Mouse (Mus musculus): ENCODE measurements at regions not wholly inside any gene's neighbourhood (a gene's known extent, or its start where the extent isn't known, plus 50 kb on each side); places are given as distances from the start of the nearest gene placed in this dataset.

DNA sequence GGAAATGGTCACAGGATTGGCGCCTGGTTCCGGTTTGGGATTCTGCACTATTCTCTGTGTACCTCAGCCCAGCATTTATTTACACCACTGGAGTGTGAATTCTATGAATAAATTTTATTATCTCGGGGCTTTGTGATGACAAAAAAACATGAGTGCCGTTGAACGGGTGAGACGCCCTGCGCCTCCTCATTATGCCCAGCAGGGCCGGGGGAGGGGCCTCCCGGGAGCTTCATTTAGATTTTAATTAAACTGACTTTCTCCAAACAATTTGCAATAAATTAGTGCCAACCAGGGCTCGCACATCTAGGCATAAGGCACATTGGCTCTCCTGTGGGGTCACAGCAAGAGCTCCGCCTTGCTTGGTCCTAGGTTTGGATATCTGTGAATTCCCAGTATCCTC, 151.8 kb upstream of the A530016L24Rik start:
- H3K4me3 ChIP-seq (replicated peaks; ENCODE audit: insufficient read depth, low read depth, low read length): no peak overlapping the region
- no peak for TF ChIP-seq POLR2A (IDR thresholded peaks at IDR 0.05; ENCODE audit: borderline replicate concordance, insufficient read depth, low read length)
- TF ChIP-seq CTCF (IDR thresholded peaks at IDR 0.05; ENCODE audit: borderline replicate concordance, insufficient read depth, low read depth, low read length): no peak
- no peaks in the 10 kb centered on the region; the same call in 1 of the 2 replicates for H3K27me3 ChIP-seq (ENCODE audit: control insufficient read depth, insufficient read depth, low read length)
- H3K27ac ChIP-seq (ENCODE audit: insufficient read depth, low read length): no peak overlapping the region
- peaks cover 5% of the 10 kb centered on the region; the same call in 1 of the 2 replicates for H3K4me1 ChIP-seq (ENCODE audit: control insufficient read depth, insufficient read depth, low read length)
- DNase-seq: no peak
- WGBS: 73% methylated on average over 11 of the region's 11 CpGs

- no peak for DNase-seq
Measured at GRCm38 (mm10) chr12:112338976-112339375, 150.3 kb upstream of the A530016L24Rik start.

DNA sequence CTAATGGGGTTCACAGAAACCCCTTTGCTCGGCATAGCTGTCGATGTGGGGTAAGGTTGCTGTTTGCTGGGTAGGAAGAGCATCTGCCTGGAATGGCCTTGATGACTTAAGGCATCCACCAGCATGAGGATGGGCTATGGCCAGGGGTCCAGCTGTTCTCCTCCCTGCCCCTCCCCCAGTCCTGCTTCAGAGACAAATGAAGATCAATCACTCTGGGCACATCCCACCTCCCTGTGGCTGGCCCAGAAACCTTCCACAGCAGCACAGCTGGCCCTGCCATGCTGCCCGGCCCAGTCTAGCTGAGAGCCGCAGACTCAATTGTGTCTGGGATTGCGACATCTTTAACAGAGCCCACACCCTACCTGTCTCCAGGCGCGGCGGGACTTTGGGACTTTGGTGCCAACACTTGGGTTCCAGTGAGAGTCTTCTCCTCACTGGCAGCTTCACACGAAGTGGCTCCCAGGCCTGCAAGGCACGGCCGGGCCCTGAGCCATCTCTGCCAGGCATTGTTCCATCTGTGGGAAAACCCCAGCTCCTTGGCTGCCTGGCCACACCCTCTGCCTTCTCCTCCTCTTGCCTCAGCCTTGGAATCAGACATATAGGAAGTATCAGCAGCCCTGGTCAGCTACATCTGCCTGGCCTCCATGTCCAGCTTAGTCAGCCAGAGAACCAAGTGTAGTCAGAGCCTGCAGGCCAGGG, 149.6 kb upstream of the A530016L24Rik start:
- 26% methylated on average over 11 of the region's 11 CpGs for WGBS
- DNase-seq: no peak
- Histone ChIP-seq H3K27ac (ENCODE audit: insufficient read depth, low read length) (no peak overlapping the region), H3K27me3 (ENCODE audit: control insufficient read depth, insufficient read depth, low read length) (no peaks in the 10 kb centered on the region; the same call in 1 of the 2 replicates), H3K4me1 (ENCODE audit: control insufficient read depth, insufficient read depth, low read length) (peaks cover 5% of the 10 kb centered on the region; the same call in 1 of the 2 replicates), H3K4me3 (replicated peaks; ENCODE audit: insufficient read depth, low read depth, low read length) (no peak overlapping the region)
- TF ChIP-seq POLR2A (IDR thresholded peaks at IDR 0.05; ENCODE audit: borderline replicate concordance, insufficient read depth, low read length) (no peak), CTCF (IDR thresholded peaks at IDR 0.05; ENCODE audit: borderline replicate concordance, insufficient read depth, low read depth, low read length) (no peak)

More at GRCm38 (mm10) chr12:112338976-112339375, 150.3 kb upstream of the A530016L24Rik start:
- Histone ChIP-seq H3K27ac (ENCODE audit: insufficient read depth, low read length) (no peak overlapping the region), H3K4me3 (replicated peaks; ENCODE audit: insufficient read depth, low read depth, low read length) (no peak overlapping the region), H3K27me3 (ENCODE audit: control insufficient read depth, insufficient read depth, low read length) (no peaks in the 10 kb centered on the region; the same call in 1 of the 2 replicates), H3K4me1 (ENCODE audit: control insufficient read depth, insufficient read depth, low read length) (peaks cover 5% of the 10 kb centered on the region; the same call in 1 of the 2 replicates)
- TF ChIP-seq POLR2A (IDR thresholded peaks at IDR 0.05; ENCODE audit: borderline replicate concordance, insufficient read depth, low read length) (no peak), CTCF (IDR thresholded peaks at IDR 0.05; ENCODE audit: borderline replicate concordance, insufficient read depth, low read depth, low read length) (no peak)
- WGBS: 28% methylated on average over 15 of the region's 15 CpGs

- no peaks in the 10 kb centered on the region; the same call in 1 of the 2 replicates for H3K27me3 ChIP-seq (ENCODE audit: control insufficient read depth, insufficient read depth, low read length)
- TF ChIP-seq CTCF (IDR thresholded peaks at IDR 0.05; ENCODE audit: borderline replicate concordance, insufficient read depth, low read depth, low read length): no peak
- no peak for TF ChIP-seq POLR2A (IDR thresholded peaks at IDR 0.05; ENCODE audit: borderline replicate concordance, insufficient read depth, low read length)
- no peak overlapping the region for H3K27ac ChIP-seq (ENCODE audit: insufficient read depth, low read length)
- 66% methylated on average over 5 of the region's 5 CpGs for WGBS
- peaks cover 5% of the 10 kb centered on the region; the same call in 1 of the 2 replicates for H3K4me1 ChIP-seq (ENCODE audit: control insufficient read depth, insufficient read depth, low read length)
- DNase-seq: no peak
- no peak overlapping the region for H3K4me3 ChIP-seq (replicated peaks; ENCODE audit: insufficient read depth, low read depth, low read length)
Measured at GRCm38 (mm10) chr12:112340248-112340647, 149.0 kb upstream of the A530016L24Rik start.

DNA sequence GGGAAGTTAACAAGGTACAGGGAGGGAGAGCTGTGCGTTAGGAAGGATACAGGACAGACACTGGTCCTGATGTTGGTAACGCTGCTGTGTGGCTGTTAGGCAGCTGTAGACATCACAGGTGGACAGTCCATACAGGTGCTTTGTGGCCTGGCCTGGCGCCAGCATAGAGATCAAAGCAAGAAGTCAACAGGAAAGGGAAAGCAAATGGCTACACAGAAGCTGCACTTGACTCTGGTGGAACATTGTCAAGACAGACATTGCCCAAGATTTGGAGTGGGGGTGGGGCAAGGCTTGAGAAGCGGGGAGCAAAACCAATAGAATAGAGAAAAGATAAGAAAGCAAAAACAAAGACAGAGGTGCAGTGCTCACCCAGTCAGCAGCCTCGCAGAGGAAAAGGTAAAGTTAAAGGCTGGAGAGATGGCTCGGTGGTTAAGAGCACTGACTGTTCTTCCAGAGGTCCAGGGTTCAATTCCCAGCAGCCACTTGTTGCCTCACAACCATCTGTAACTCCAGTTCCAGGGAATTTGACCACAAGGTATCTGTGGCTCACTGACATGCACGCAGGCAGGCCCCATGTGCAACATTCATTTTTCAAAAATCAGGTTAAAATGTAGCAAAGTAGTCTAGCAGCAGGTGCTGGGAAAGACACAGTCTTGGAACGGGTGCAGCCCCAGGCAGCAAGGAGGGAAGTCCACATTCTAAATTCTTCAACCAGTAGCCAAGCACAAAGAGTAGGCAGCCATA, 147.3 kb upstream of the A530016L24Rik start:
- no peak for DNase-seq
- TF ChIP-seq POLR2A (IDR thresholded peaks at IDR 0.05; ENCODE audit: borderline replicate concordance, insufficient read depth, low read length): no peak
- TF ChIP-seq CTCF (IDR thresholded peaks at IDR 0.05; ENCODE audit: borderline replicate concordance, insufficient read depth, low read depth, low read length): no peak
- 87% methylated on average over 8 of the region's 8 CpGs for WGBS
- H3K4me1 ChIP-seq (ENCODE audit: control insufficient read depth, insufficient read depth, low read length): peaks cover 3% of the 10 kb centered on the region; the same call in 1 of the 2 replicates
- no peak overlapping the region for H3K4me3 ChIP-seq (replicated peaks; ENCODE audit: insufficient read depth, low read depth, low read length)
- no peaks in the 10 kb centered on the region; the same call in 1 of the 2 replicates for H3K27me3 ChIP-seq (ENCODE audit: control insufficient read depth, insufficient read depth, low read length)
- H3K27ac ChIP-seq (ENCODE audit: insufficient read depth, low read length): no peak overlapping the region

DNA sequence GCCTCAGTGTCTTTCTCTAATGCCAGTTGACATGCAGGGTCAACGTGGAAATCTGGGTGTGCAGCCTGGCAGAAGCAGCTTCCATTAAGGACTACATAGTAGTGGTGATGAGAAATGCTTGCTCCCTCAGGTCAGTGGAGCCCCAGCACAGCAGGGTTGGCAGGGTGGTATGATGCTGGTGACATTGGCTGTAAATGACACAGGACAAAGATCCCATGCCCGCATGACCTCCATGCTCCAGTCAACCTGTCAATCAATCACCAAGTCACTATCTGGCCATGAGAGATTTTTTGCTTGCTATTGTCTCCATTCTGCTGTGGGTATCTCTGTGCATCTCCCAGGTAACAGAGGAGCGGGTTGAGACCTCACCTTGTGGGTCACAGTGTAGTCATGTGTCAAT, 146.2 kb upstream of the A530016L24Rik start:
- no peak for TF ChIP-seq CTCF (IDR thresholded peaks at IDR 0.05; ENCODE audit: borderline replicate concordance, insufficient read depth, low read depth, low read length)
- TF ChIP-seq POLR2A (IDR thresholded peaks at IDR 0.05; ENCODE audit: borderline replicate concordance, insufficient read depth, low read length): no peak
- DNase-seq: no peak
- Histone ChIP-seq H3K4me3 (replicated peaks; ENCODE audit: insufficient read depth, low read depth, low read length) (no peak overlapping the region), H3K4me1 (ENCODE audit: control insufficient read depth, insufficient read depth, low read length) (no peaks in the 10 kb centered on the region; the same call in 1 of the 2 replicates), H3K27ac (ENCODE audit: insufficient read depth, low read length) (no peak overlapping the region), H3K27me3 (ENCODE audit: control insufficient read depth, insufficient read depth, low read length) (no peaks in the 10 kb centered on the region; the same call in 1 of the 2 replicates)
- 94% methylated on average over 3 of the region's 3 CpGs for WGBS

DNA sequence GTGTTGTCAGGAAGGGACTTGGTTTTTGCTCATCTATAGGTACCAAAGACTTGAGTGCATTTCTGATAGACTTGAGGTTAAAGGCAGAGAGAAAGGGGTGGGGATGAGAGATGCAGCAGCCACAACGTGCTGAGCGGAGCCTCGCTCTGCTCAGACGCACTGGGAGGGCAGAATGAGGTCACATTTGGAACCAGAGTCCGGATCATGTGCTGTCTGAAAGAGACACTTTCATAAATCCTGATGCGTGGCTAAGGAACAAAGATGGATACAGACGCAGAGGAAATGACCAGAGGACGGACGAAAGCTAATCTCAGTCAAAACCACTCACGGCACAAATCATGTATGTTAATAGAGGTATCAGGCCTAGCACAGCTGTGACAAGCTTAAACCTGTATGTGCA, 145.0 kb upstream of the A530016L24Rik start:
- 86% methylated on average over 10 of the region's 10 CpGs for WGBS
- Histone ChIP-seq H3K4me1 (ENCODE audit: control insufficient read depth, insufficient read depth, low read length) (no peaks in the 10 kb centered on the region; the same call in 1 of the 2 replicates), H3K27ac (ENCODE audit: insufficient read depth, low read length) (no peak overlapping the region), H3K4me3 (replicated peaks; ENCODE audit: insufficient read depth, low read depth, low read length) (no peak overlapping the region), H3K27me3 (ENCODE audit: control insufficient read depth, insufficient read depth, low read length) (no peaks in the 10 kb centered on the region; the same call in 1 of the 2 replicates)
- DNase-seq: no peak
- TF ChIP-seq POLR2A (IDR thresholded peaks at IDR 0.05; ENCODE audit: borderline replicate concordance, insufficient read depth, low read length) (no peak), CTCF (IDR thresholded peaks at IDR 0.05; ENCODE audit: borderline replicate concordance, insufficient read depth, low read depth, low read length) (no peak)
